In genomic region chr11:44471337-44471995, GRCm38 (mm10) we compare ENCODE assay signal across 8 mouse cellular contexts. TPM values are rescaled to one million over a fixed set of nuclear protein-coding genes. Genes with fewer than 3 reads are reported as not detected.
DNase-seq lines count a peak whose midpoint lies in the region; ATAC-seq lines count a peak whose summit lies in the region.

No protein-coding gene starts in this region.

- H3K27ac ChIP-seq in lung, embryonic 16.5 days (ENCODE audit: low read length) = peak overlapping the region; percentile 95
- H3K27ac ChIP-seq in heart, embryonic 12.5 days (ENCODE audit: poor library complexity, severe bottlenecking) = peak overlapping the region; percentile 96
- peak overlapping the region; percentile 98 for H3K27ac ChIP-seq in kidney, embryonic 16.5 days (ENCODE audit: low read length)
- H3K27ac ChIP-seq in midbrain, embryonic 16.5 days (ENCODE audit: low read length) = peak overlapping the region; percentile 89

- DNase-seq in lung, postnatal 10 days = no peak
- DNase-seq in cerebellum, postnatal 14 days = peak; percentile 6 to 20
- no peak for DNase-seq in right cerebral cortex, adult 18-20 months

- H3K27me3 ChIP-seq in lung, embryonic 16.5 days (ENCODE audit: control insufficient read depth, insufficient read depth, low read depth, low read length) = no peaks in the 10 kb centered on the region
- H3K27me3 ChIP-seq in heart, embryonic 12.5 days (replicated peaks) = no peaks in the 10 kb centered on the region
- no peaks in the 10 kb centered on the region for H3K27me3 ChIP-seq in kidney, embryonic 16.5 days (ENCODE audit: insufficient read depth, low read length)
- no peaks in the 10 kb centered on the region for H3K27me3 ChIP-seq in midbrain, embryonic 16.5 days (ENCODE audit: control insufficient read depth, insufficient read depth, low read depth, low read length)

- ATAC-seq in lung, embryonic 16.5 days (ENCODE audit: low read depth) = no peak
- ATAC-seq in heart, embryonic 12.5 days (ENCODE audit: insufficient number of reproducible peaks, low FRiP score) = no peak
- no peak for ATAC-seq in kidney, embryonic 16.5 days (ENCODE audit: low FRiP score, low TSS enrichment)
- no peak for ATAC-seq in midbrain, embryonic 16.5 days
- ATAC-seq in inflammation-experienced regulatory T-cells, adult 6 months = no peak

- no peaks in the 10 kb centered on the region for H3K9me3 ChIP-seq in lung, embryonic 16.5 days (ENCODE audit: control insufficient read depth, low read length)
- no peaks in the 10 kb centered on the region for H3K9me3 ChIP-seq in heart, embryonic 12.5 days (replicated peaks)
- H3K9me3 ChIP-seq in kidney, embryonic 16.5 days (ENCODE audit: low read length) = no peaks in the 10 kb centered on the region
- H3K9me3 ChIP-seq in midbrain, embryonic 16.5 days (replicated peaks; ENCODE audit: control insufficient read depth, low read length, poor library complexity, severe bottlenecking) = no peaks in the 10 kb centered on the region

- H3K9ac ChIP-seq in lung, embryonic 16.5 days (ENCODE audit: low read length) = peak overlapping the region; percentile 89
- peak overlapping the region; percentile 94 for H3K9ac ChIP-seq in heart, embryonic 12.5 days
- peak overlapping the region; percentile 73 for H3K9ac ChIP-seq in kidney, embryonic 16.5 days (replicated peaks; ENCODE audit: low read length)
- peak overlapping the region; percentile 92 for H3K9ac ChIP-seq in midbrain, embryonic 16.5 days (ENCODE audit: low read depth, low read length)

- H3K36me3 ChIP-seq in lung, embryonic 16.5 days (ENCODE audit: control insufficient read depth, insufficient read depth, low read length) = no peaks in the 10 kb centered on the region
- H3K36me3 ChIP-seq in heart, embryonic 12.5 days = no peaks in the 10 kb centered on the region
- no peaks in the 10 kb centered on the region for H3K36me3 ChIP-seq in kidney, embryonic 16.5 days (ENCODE audit: insufficient read depth, low read length)
- H3K36me3 ChIP-seq in midbrain, embryonic 16.5 days (ENCODE audit: control insufficient read depth, insufficient read depth, low read length) = no peaks in the 10 kb centered on the region

- 11% methylated on average over 4 of the region's 4 CpGs for WGBS in lung, embryonic 16.5 days
- WGBS in heart, embryonic 12.5 days = 18% methylated on average over 4 of the region's 4 CpGs
- WGBS in kidney, embryonic 16.5 days = 21% methylated on average over 4 of the region's 4 CpGs
- 22% methylated on average over 4 of the region's 4 CpGs for WGBS in midbrain, embryonic 16.5 days

- peak overlapping the region; percentile 97 for H3K4me3 ChIP-seq in lung, embryonic 16.5 days (ENCODE audit: low read length)
- peak overlapping the region; percentile 99 for H3K4me3 ChIP-seq in heart, embryonic 12.5 days
- H3K4me3 ChIP-seq in kidney, embryonic 16.5 days (ENCODE audit: low read length) = peak overlapping the region; percentile 73
- H3K4me3 ChIP-seq in midbrain, embryonic 16.5 days (ENCODE audit: low read depth, low read length) = peak overlapping the region; percentile 95

- H3K4me1 ChIP-seq in lung, embryonic 16.5 days (replicated peaks; ENCODE audit: control insufficient read depth, insufficient read depth, low read length) = peaks cover 10% of the 10 kb centered on the region
- H3K4me1 ChIP-seq in heart, embryonic 12.5 days (replicated peaks) = peaks cover 13% of the 10 kb centered on the region
- H3K4me1 ChIP-seq in kidney, embryonic 16.5 days (ENCODE audit: insufficient read depth, low read length) = peaks cover 14% of the 10 kb centered on the region
- peaks cover 16% of the 10 kb centered on the region for H3K4me1 ChIP-seq in midbrain, embryonic 16.5 days (ENCODE audit: control insufficient read depth, insufficient read depth, low read length)

- peak overlapping the region; percentile 69 for H3K4me2 ChIP-seq in lung, embryonic 16.5 days (ENCODE audit: low read depth, low read length)
- peak overlapping the region; percentile 97 for H3K4me2 ChIP-seq in heart, embryonic 12.5 days
- peak overlapping the region; percentile 89 for H3K4me2 ChIP-seq in kidney, embryonic 16.5 days (replicated peaks; ENCODE audit: low read depth, low read length)
- H3K4me2 ChIP-seq in midbrain, embryonic 16.5 days (ENCODE audit: low read length) = peak overlapping the region; percentile 94

RNA-seq across cellular contexts. Expression of gene Ublcp1, which starts 1.2 kb away (rescaled TPM):
- 56.2 and 59.9 TPM in 2 replicates for polyA plus RNA-seq in lung, embryonic 16.5 days (2015; fragmentation: Nextera tagmentation; extraction: Ambion mirVana)
- 42.1 and 48.4 TPM in 2 replicates for polyA plus RNA-seq in heart, embryonic 12.5 days (2016; fragmentation: Nextera tagmentation; extraction: Ambion mirVana)
- polyA plus RNA-seq in kidney, embryonic 16.5 days (2015; fragmentation: Nextera tagmentation; extraction: Ambion mirVana) = 63.1 and 63.2 TPM in 2 replicates
- 59.1 and 63.6 TPM in 2 replicates for polyA plus RNA-seq in midbrain, embryonic 16.5 days (2015; fragmentation: Nextera tagmentation; extraction: Ambion mirVana)
- polyA plus RNA-seq in inflammation-experienced regulatory T-cells, adult 6 months (2017; shearing (Covaris generic)) = 10 to 100 TPM; 41.8 to 44.1 (median 43.3) TPM

RNA-seq across cellular contexts. Expression of gene Rnf145, which starts 47.3 kb away (rescaled TPM):
- polyA plus RNA-seq in lung, embryonic 16.5 days (2015; fragmentation: Nextera tagmentation; extraction: Ambion mirVana) = 63.1 and 65.3 TPM in 2 replicates
- 70.6 and 71.8 TPM in 2 replicates for polyA plus RNA-seq in heart, embryonic 12.5 days (2016; fragmentation: Nextera tagmentation; extraction: Ambion mirVana)
- polyA plus RNA-seq in kidney, embryonic 16.5 days (2015; fragmentation: Nextera tagmentation; extraction: Ambion mirVana) = 61.4 and 64.3 TPM in 2 replicates
- polyA plus RNA-seq in midbrain, embryonic 16.5 days (2015; fragmentation: Nextera tagmentation; extraction: Ambion mirVana) = 108 and 110 TPM in 2 replicates
- 10 to 100 TPM; 49.3 to 67.5 (median 63.5) TPM for polyA plus RNA-seq in inflammation-experienced regulatory T-cells, adult 6 months (2017; shearing (Covaris generic))

Comparison
In these comparisons a context has a peak if more than half of its experiments do, and no peak if none do; other contexts are left out.
1. DNase-seq: peak in cerebellum, postnatal 14 days (2 of 2); none in lung, postnatal 10 days (single experiment) and right cerebral cortex, adult 18-20 months (single experiment).
2. Peak in every context shown above with its lines, with median percentiles within 50 percentile points of each other: H3K27ac ChIP-seq, H3K4me2 ChIP-seq, H3K4me3 ChIP-seq and H3K9ac ChIP-seq.